Mouse (Mus musculus) E14TG2a.4 (cell line): ENCODE measurements around the gene Natd1.

Experiments used
- H3K27me3 ChIP-seq: 2 replicates; pipeline ENCODE4 v1.6.1; 2014; ENCODE audit warnings: low read length, control low read depth; ENCODE audit not compliant: insufficient read depth
- H3K36me3 ChIP-seq: 2 replicates; pipeline ENCODE4 v1.6.1; 2014; ENCODE audit warnings: low read length, control low read depth; ENCODE audit not compliant: insufficient read depth
- H3K4me1 ChIP-seq: replicated peaks from 2 replicates; pipeline ENCODE4 v1.6.1; 2014; ENCODE audit warnings: low read depth, low read length, control low read depth
- H3K4me3 ChIP-seq: replicated peaks from 2 replicates; pipeline ENCODE4 v1.5.1; 2014; ENCODE audit warnings: mild to moderate bottlenecking, low read length
- H3K9me3 ChIP-seq: 2 replicates; pipeline ENCODE4 v1.6.1; 2014; ENCODE audit warnings: low read length, control low read depth
- CTCF ChIP-seq: conservative IDR thresholded peaks from 2 replicates; pipeline ENCODE4 v1.5.1; 2014; ENCODE audit warnings: low read length
- NANOG ChIP-seq: IDR thresholded peaks from 2 replicates; pipeline ENCODE4 v1.6.1; 2014; ENCODE audit warnings: borderline replicate concordance, low read length, mixed read lengths
- POU5F1 ChIP-seq: IDR thresholded peaks from 2 replicates; pipeline ENCODE4 v1.6.1; 2014; ENCODE audit warnings: low read length, borderline replicate concordance

Natd1 gene

DNA sequence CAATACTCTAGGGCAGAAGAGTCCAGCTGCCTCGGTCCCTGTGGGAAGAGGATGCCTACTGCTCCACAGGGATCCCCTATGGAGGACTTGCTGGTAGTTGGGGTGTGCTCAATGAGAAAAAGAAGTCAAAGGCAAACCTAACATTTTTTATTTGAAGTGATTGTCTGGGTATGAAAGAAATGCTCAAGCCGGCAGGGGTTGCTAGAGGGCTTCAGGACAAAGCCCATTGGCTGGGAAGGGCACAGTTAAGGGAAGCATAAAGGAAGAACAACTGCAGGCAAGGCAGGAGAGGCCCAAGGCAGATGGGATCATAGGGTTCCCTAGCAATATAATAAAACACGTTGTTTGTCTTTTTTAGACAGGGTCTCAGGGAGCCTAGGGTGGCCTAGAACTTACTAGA is 6.5 kb downstream of the Natd1 start:
- Histone ChIP-seq H3K4me3 (no peak overlapping the region), H3K4me1 (peaks cover 56% of the 10 kb centered on the region), H3K36me3 (peaks cover 70% of the 10 kb centered on the region), H3K27me3 (no peaks in the 10 kb centered on the region), H3K9me3 (no peaks in the 10 kb centered on the region)
- no peak for TF ChIP-seq CTCF
- no peak for TF ChIP-seq NANOG
- no peak for TF ChIP-seq POU5F1

DNA sequence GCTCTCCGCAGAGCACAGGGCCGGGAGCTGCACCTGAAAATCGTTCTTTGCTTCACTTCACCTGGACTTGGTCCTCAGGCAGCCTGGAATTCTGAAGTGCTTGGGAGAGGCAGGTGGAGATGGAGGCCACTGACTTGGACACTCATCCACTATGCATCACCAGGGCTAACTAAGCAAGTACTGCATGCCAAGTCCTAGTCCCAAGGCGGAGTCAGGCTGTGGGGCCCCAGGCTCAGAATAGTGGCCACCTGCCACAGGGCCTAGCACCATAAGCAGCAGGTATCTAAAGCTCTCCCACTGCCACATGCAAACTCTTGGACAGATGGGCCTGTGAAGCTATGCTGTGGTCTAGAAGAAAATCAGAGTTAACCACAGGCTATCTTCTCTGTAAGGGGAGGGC is 8.1 kb downstream of the Natd1 start:
- Histone ChIP-seq H3K4me3 (no peak overlapping the region), H3K4me1 (peaks cover 47% of the 10 kb centered on the region), H3K9me3 (no peaks in the 10 kb centered on the region), H3K36me3 (peaks cover 73% of the 10 kb centered on the region), H3K27me3 (no peaks in the 10 kb centered on the region)
- TF ChIP-seq CTCF (no peak), NANOG (no peak), POU5F1 (no peak)

DNA sequence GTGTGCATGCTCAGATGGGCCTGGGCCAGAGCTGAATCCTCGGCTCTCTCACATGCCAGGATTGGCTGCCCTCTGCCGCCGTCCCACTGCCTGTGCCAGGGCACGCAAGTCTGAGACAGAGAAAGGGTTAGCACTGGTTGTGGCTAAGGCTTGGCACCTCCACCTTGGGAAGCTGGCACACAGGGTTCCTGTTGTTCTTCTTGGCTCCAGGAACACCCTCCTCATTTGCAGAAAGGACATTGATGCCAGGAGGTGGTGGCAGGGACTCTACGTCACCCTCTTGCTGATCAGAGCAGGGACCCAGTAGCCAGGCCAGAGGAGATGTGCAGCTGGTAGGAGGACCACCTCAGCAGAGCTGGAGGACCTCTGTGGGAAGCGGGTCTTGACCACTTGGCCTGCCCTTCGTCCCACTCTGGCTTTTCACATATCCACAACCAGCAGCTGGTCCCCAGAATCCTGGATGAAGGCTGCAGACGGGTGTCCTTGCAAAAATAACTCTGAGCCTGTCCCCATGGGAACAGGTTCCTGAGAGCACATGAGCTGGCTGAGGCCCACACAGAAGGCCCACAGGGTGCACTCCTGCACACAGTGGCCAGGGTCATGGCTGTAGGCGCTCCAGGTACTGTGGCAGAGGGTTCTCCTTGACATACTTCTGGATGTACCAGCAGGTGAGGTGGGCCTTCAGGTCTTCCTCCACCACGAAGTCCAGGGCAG is 9.0 kb downstream of the Natd1 start:
- no peaks in the 10 kb centered on the region for H3K27me3 ChIP-seq
- peaks cover 70% of the 10 kb centered on the region for H3K36me3 ChIP-seq
- TF ChIP-seq POU5F1 = no peak
- TF ChIP-seq CTCF = no peak
- TF ChIP-seq NANOG = no peak
- H3K9me3 ChIP-seq = no peaks in the 10 kb centered on the region
- H3K4me1 ChIP-seq = peaks cover 38% of the 10 kb centered on the region
- no peak overlapping the region for H3K4me3 ChIP-seq

DNA sequence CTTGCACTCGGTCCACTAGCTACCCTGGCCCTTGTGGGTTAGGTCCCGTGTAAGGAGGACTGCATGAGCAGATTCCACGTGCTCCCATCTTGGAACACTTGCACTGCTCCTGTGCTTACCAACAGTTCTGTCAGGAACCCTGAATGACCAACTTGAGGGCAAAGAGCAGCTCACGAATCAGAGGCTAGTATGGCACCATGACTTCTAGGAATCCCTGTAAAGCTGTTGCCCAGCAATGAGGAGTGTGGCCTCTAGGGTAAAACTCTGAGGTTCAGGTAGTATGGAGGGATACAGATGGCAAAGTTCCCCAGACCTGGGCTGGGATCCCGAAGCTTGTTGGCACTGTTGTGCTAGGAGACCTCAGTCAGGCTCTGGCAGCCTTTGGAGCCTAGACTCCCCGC is 10.9 kb downstream of the Natd1 start:
- TF ChIP-seq NANOG = no peak
- TF ChIP-seq POU5F1 = no peak
- TF ChIP-seq CTCF = no peak
- H3K4me1 ChIP-seq = peaks cover 36% of the 10 kb centered on the region

DNA sequence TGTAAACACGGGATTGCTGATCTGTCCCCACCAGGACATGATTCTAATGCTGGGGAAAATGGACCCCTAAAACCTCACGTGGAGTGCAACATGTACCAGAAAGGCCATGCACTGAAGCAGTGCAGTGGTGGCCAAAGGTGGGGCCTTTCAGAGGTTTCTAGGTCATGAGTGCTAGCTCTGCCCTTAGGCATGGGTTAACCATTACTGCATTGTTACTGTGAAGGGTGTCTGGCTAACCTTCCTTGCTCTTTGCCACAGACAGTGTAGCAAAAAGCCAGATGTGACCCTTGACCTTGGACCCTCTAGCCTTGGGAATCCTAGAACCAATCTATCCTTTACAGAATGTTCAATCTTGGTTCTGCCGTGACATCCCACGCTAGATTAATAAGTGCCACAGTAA is 12.1 kb downstream of the Natd1 start:
- Histone ChIP-seq H3K4me1 (peaks cover 33% of the 10 kb centered on the region), H3K9me3 (no peaks in the 10 kb centered on the region), H3K4me3 (no peak overlapping the region), H3K36me3 (peaks cover 48% of the 10 kb centered on the region), H3K27me3 (peaks cover 3% of the 10 kb centered on the region; the same call in 1 of the 2 replicates)
- TF ChIP-seq CTCF = no peak
- TF ChIP-seq POU5F1 = no peak
- no peak for TF ChIP-seq NANOG

More for the DNA sequence above, 10.9 kb downstream of the Natd1 start:
- Histone ChIP-seq H3K4me3 (no peak overlapping the region), H3K36me3 (peaks cover 54% of the 10 kb centered on the region), H3K9me3 (no peaks in the 10 kb centered on the region), H3K27me3 (peaks cover under 1% of the 10 kb centered on the region; the same call in 1 of the 2 replicates)

DNA sequence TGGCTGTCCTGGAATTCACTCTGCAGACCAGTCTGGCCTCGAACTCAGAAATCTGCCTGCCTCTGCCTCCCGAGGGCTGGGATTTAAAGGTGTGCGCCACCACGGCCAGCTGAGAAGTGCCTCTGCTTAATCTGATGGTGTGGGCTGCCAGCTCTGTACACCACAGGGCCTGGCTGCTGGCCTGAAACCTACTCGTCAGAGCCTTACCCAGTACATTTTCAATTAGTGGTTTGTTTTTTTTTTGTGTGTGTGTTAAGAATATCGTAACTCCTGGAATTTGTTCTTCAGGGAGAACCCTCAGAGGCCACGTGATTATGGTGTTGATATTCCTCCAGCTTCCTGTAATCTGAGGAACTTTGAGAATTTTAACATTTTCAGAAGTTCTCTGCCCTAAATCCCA is 12.5 kb downstream of the Natd1 start:
- peaks cover 33% of the 10 kb centered on the region for H3K4me1 ChIP-seq
- H3K4me3 ChIP-seq = no peak overlapping the region
- no peak for TF ChIP-seq NANOG
- no peak for TF ChIP-seq CTCF
- TF ChIP-seq POU5F1 = no peak

DNA sequence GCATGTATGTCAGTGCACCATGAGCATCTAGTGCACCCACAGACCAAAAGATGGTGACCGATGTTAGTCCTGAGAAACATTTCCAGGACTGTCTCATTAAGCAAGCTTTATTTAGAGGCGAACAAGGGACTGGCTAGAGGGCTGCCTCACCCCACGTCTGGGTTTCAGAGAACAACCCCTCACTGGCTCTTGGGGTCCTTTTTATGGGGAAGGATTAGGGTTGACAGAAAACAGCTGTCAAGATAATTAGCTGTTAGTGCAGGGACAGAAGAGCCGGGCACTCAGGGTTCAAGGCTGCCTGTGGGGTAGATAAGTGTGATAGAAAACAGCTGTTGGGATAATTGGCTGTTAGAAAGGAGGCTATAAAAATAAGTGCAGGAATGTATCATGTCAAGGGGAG is 18.6 kb downstream of the Natd1 start:
- H3K4me1 ChIP-seq = peaks cover 17% of the 10 kb centered on the region
- H3K4me3 ChIP-seq = no peak overlapping the region
- TF ChIP-seq NANOG = no peak
- no peak for TF ChIP-seq CTCF
- TF ChIP-seq POU5F1 = no peak
- H3K36me3 ChIP-seq = no peaks in the 10 kb centered on the region
- peaks cover 3% of the 10 kb centered on the region; the same call in 1 of the 2 replicates for H3K27me3 ChIP-seq
- H3K9me3 ChIP-seq = no peaks in the 10 kb centered on the region

More for the DNA sequence above, 12.5 kb downstream of the Natd1 start:
- H3K9me3 ChIP-seq = no peaks in the 10 kb centered on the region
- H3K27me3 ChIP-seq = peaks cover 3% of the 10 kb centered on the region; the same call in 1 of the 2 replicates
- H3K36me3 ChIP-seq = peaks cover 43% of the 10 kb centered on the region

DNA sequence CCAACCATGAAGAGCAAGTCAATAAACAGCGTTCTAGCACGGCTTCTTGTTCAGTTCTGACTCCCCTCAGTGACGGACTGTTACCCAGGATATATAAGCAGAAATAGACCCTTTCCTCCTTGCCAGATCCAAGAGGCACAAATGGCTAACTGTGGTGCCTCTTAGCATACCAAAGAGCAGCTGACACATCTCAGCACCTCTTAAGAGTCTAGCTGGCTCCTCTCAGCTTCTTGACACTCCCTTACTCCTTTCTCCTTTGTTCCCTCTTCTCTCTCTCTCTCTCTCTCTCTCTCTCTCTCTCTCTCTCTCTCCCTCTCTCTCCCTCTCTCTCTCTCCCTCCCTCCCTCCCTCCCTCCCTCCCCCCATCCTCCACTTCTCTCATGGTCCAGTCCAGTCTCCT is 23.8 kb downstream of the Natd1 start:
- H3K36me3 ChIP-seq = no peaks in the 10 kb centered on the region

More for the DNA sequence above, 23.8 kb downstream of the Natd1 start:
- Histone ChIP-seq H3K27me3 (no peaks in the 10 kb centered on the region), H3K4me3 (no peak overlapping the region), H3K9me3 (no peaks in the 10 kb centered on the region), H3K4me1 (peaks cover 32% of the 10 kb centered on the region)
- TF ChIP-seq CTCF (no peak), NANOG (no peak), POU5F1 (no peak)
